Mouse (Mus musculus) thymus, adult 2 months (tissue): ENCODE measurements around the gene Ube2ql1. TPM values are rescaled to one million over a fixed set of nuclear protein-coding genes. Genes with fewer than 3 reads are reported as not detected.

Experiments
- DNase-seq: peaks from one replicate; pipeline ENCODE4 v3.0.0; 2021
- H3K27ac ChIP-seq: fragments of 200-500 bp; 2 replicates; pipeline ENCODE4 v1.5.1; 2012; ENCODE audit warnings: low read length, control low read depth; ENCODE audit not compliant: control insufficient read depth, insufficient read depth
- H3K27me3 ChIP-seq: fragments of 200-500 bp; 2 replicates; pipeline ENCODE4 v1.6.1; 2012; ENCODE audit warnings: mild to moderate bottlenecking, low read length, moderate library complexity, mixed read lengths; ENCODE audit not compliant: control insufficient read depth, insufficient read depth
- H3K36me3 ChIP-seq: fragments of 200-500 bp; 2 replicates; pipeline ENCODE4 v1.6.1; 2012; ENCODE audit warnings: mild to moderate bottlenecking, low read length, moderate library complexity; ENCODE audit not compliant: control insufficient read depth, insufficient read depth
- H3K4me1 ChIP-seq: fragments of 200-500 bp; replicated peaks from 2 replicates; pipeline ENCODE4 v1.6.1; 2012; ENCODE audit warnings: low read length; ENCODE audit not compliant: control insufficient read depth, insufficient read depth
- H3K4me3 ChIP-seq: fragments of 200-500 bp; 2 replicates; pipeline ENCODE4 v1.5.1; 2012; ENCODE audit warnings: mild to moderate bottlenecking, low read length, control low read depth, moderate library complexity; ENCODE audit not compliant: control insufficient read depth, insufficient read depth
- CTCF ChIP-seq: fragments of 200-500 bp; IDR thresholded peaks from 2 replicates; pipeline ENCODE4 v1.5.1; 2012; ENCODE audit warnings: mild to moderate bottlenecking, control low read depth, low read length, moderate library complexity, borderline replicate concordance; ENCODE audit not compliant: control insufficient read depth, poor library complexity, insufficient read depth; ENCODE audit errors: extremely low read depth
- POLR2A ChIP-seq: fragments of 200-500 bp; IDR thresholded peaks from 2 replicates; pipeline ENCODE4 v1.6.1; 2012; ENCODE audit warnings: mild to moderate bottlenecking, low read length, control low read depth, moderate library complexity; ENCODE audit not compliant: control insufficient read depth, poor library complexity, insufficient read depth; ENCODE audit errors: extremely low read depth
- WGBS: fragments of 180-500 bp; shearing (Covaris S2); methylation state at CpG from one replicate; pipeline ENCODE4 v1.1.7; 2018; 5-methylcytosine and 5-hydroxymethylcytosine counted together
- polyA plus RNA-seq: library from polyadenylated mRNA; depleted of rRNA; stranded (reverse); fragments of >200 nt; gene quantifications from 2 replicates; pipeline ENCODE4 v1.2.3, GENCODE M21; 2012

The Ube2ql1 gene
- polyA plus RNA-seq, 1 experiment = 2.7 TPM

GRCm38 (mm10) chr13:69764646-69765045, 25.0 kb upstream of the Ube2ql1 start:
- WGBS = 89% methylated on average over 9 of the region's 9 CpGs
- no peak for TF ChIP-seq CTCF
- no peak for TF ChIP-seq POLR2A
- Histone ChIP-seq H3K4me3 (no peak overlapping the region), H3K27me3 (no peaks in the 10 kb centered on the region), H3K4me1 (no peaks in the 10 kb centered on the region), H3K36me3 (no peaks in the 10 kb centered on the region), H3K27ac (no peak overlapping the region)
- DNase-seq = no peak

- DNase-seq = no peak
- Histone ChIP-seq H3K27ac (no peak overlapping the region), H3K36me3 (no peaks in the 10 kb centered on the region), H3K4me3 (no peak overlapping the region), H3K27me3 (no peaks in the 10 kb centered on the region), H3K4me1 (no peaks in the 10 kb centered on the region)
- 86% methylated on average over 10 of the region's 10 CpGs for WGBS
- TF ChIP-seq POLR2A = no peak
- TF ChIP-seq CTCF = no peak
Observed at GRCm38 (mm10) chr13:69761393-69761792, 21.7 kb upstream of the Ube2ql1 start.

GRCm38 (mm10) chr13:69758979-69759378, 19.3 kb upstream of the Ube2ql1 start:
- DNase-seq = no peak

GRCm38 (mm10) chr13:69752875-69753274, 13.2 kb upstream of the Ube2ql1 start:
- Histone ChIP-seq H3K36me3 (no peaks in the 10 kb centered on the region), H3K27me3 (no peaks in the 10 kb centered on the region), H3K4me1 (no peaks in the 10 kb centered on the region), H3K4me3 (no peak overlapping the region), H3K27ac (no peak overlapping the region)
- TF ChIP-seq POLR2A (no peak), CTCF (no peak)
- no peak for DNase-seq
- WGBS = 85% methylated on average over 2 of the region's 2 CpGs

More at GRCm38 (mm10) chr13:69758979-69759378, 19.3 kb upstream of the Ube2ql1 start:
- Histone ChIP-seq H3K27ac (no peak overlapping the region), H3K36me3 (no peaks in the 10 kb centered on the region), H3K27me3 (no peaks in the 10 kb centered on the region), H3K4me1 (no peaks in the 10 kb centered on the region), H3K4me3 (no peak overlapping the region)
- no peak for TF ChIP-seq CTCF
- no peak for TF ChIP-seq POLR2A
- 88% methylated on average over 6 of the region's 6 CpGs for WGBS

- H3K4me1 ChIP-seq = no peaks in the 10 kb centered on the region
- no peak for DNase-seq
Observed at GRCm38 (mm10) chr13:69751510-69751909, 11.8 kb upstream of the Ube2ql1 start.

GRCm38 (mm10) chr13:69748756-69749155, 9.1 kb upstream of the Ube2ql1 start:
- H3K27me3 ChIP-seq = no peaks in the 10 kb centered on the region
- H3K27ac ChIP-seq = no peak overlapping the region
- H3K4me3 ChIP-seq = no peak overlapping the region
- 86% methylated on average over 4 of the region's 4 CpGs for WGBS
- no peak for TF ChIP-seq POLR2A
- no peak for TF ChIP-seq CTCF
- H3K36me3 ChIP-seq = no peaks in the 10 kb centered on the region
- no peak for DNase-seq
- H3K4me1 ChIP-seq = no peaks in the 10 kb centered on the region

More at GRCm38 (mm10) chr13:69751510-69751909, 11.8 kb upstream of the Ube2ql1 start:
- Histone ChIP-seq H3K36me3 (no peaks in the 10 kb centered on the region), H3K27ac (no peak overlapping the region), H3K4me3 (no peak overlapping the region), H3K27me3 (no peaks in the 10 kb centered on the region)
- TF ChIP-seq CTCF (no peak), POLR2A (no peak)
- 90% methylated on average over 6 of the region's 6 CpGs for WGBS
